Mouse (Mus musculus): Measurements from ENCODE around the gene Ppp1cc. TPM values are rescaled to one million over a fixed set of nuclear protein-coding genes. Genes with fewer than 3 reads are reported as not detected.
"Not testable (repeated sequence)": the region's sequence is repeated elsewhere in the genome, so short reads cannot be mapped to it uniquely, and the experiment has no call there.

Gene Ppp1cc
- total RNA-seq, 2 experiments from 2014 or later = 102 to 170 TPM

DNA sequence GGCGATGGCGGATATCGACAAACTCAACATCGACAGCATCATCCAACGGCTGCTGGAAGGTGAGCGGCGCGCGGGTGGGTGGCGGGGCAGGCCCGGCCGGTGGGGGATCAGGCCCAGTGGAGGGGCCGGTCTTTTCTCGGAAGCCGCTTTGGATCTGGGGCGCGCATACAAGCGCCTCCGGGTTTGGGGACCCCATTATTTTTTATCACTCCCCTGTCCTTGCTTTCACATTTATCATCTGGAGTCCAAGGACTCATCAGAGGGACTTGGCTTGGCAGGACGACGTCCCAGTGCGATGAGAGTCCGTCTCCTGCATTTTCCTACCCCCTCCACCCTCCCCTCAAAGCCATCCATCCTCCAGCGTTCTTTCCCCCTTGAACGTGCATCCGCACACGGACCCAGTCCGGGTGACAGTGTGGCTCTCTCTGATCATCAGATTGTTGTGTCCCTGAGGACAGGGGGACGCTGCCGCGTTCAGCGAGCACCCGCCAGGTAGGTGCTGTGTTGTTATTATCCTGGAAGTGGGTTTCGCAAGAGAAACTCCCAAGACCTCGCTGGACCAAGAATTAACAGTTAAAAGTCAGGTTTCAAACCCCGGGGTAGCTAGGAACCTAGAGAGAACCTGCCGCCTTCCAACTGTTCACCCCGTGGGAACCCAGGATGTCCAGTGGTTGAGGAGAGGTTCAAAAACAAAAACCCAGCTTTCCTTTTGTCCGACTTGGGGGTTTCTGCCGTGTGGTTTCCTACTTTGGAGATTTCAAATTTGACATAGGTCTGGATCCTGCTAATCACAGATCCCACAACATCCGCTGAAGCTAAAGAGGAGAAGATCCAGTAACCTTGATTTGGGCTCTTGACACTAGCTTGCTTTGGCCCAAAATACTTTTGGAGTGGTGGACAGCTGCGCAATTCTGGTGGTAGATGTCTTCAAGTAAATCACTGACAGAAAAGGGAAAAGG, 758 bp downstream of the Ppp1cc start:
- ATAC-seq (replicated peaks; ENCODE audit: low FRiP score, poor library complexity, severe bottlenecking) = peak; percentile 41

DNA sequence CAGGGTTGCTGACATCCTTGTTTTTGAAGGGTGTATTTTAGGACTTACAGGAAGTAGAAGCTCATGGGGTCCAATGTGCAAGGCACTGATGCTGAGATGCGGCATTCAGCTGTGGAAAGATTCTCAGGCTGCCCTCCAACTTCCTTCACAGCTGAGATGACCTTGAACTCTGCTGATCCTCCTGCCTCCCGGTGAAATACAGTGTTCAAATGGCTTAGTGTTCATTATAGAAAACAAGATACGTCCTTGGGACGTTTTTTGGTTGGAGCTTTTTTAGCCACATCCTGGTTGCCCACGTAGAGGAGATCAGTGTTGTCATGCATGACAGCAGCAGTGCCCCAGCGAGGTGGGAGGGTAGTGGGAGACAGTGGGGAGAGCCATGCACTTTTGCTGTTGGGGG, 5.1 kb downstream of the Ppp1cc start:
- no peak for ATAC-seq (replicated peaks; ENCODE audit: low FRiP score, poor library complexity, severe bottlenecking)

DNA sequence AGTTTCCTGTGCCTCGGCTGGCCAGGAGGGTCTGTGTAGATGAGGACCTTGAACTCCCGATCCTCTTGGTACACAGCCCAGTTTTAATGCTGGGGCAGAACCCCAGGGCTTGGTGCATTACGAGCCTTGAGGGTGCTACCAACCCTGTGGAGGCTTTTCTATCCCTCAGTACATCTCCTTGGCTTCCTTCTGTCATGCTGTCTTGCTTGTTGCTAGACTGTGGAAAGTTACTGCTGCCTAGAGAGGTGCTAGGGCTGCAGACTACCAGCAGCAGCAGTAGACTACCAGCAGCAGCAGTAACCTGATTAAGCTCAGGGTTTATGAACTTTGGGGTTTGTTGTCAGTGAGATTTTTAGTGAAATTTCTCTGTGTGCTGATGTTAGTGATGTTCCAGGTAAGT, 5.9 kb downstream of the Ppp1cc start:
- no peak for ATAC-seq (replicated peaks; ENCODE audit: low FRiP score, poor library complexity, severe bottlenecking)

DNA sequence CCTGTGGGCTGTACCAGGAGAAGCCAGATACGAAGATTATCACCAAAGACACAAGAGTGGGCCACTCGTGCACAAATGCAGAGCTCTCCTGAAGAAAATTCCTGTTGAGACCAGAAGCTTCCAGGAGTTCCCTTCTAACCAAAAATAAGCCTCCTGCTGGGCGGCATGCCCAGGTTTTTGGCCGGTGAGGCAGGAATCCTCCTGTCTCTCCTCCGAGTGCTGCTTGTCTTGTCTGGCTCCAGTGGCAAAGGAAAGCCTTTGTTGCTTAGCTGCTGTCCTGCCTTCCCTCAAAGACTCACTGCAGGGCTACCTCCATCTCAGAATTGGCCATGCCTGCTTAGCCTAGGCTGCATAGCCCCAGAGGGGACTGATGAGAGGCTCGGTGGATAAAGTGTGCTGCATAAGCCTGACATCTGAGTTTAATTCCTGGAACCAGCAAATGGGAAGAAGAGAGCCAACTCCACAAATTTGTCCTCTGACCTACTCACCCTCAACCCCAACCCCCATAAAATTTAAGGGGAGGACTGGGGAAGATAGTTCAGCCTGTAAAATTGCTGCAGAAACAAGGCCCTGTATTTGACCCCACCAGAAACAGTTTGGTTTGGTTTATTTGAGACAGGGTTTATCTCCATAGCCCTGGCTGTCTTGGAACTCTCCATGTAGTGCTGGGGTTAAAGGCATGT, 7.3 kb downstream of the Ppp1cc start:
- no peak for ATAC-seq (replicated peaks; ENCODE audit: low FRiP score, poor library complexity, severe bottlenecking)

DNA sequence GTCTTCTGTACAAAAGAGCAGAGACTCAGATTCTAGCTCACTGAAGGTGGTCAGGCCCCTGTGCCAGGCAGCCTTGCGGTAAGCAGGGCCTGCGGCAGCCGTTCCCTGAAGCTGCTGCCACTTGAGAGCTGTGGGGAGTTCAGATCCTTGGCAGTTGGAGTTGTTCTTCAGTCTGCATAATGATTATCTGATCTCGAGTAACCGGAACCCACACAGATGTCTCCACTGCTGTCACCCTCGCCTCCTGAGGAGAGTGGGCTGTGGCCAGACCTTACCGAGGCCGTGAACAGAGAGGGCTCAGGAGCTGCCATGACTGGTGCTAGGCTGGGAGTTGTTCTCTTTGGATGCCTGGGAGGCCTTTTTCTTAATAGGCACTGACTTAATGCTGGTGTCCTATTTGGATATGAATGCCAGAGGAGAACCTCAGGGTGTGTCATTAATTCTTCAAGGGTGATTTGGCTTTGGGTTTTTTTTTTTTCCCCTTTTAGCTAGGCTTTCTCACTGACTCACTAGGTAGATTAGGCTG, 8.6 kb downstream of the Ppp1cc start:
- no peak for ATAC-seq (replicated peaks; ENCODE audit: low FRiP score, poor library complexity, severe bottlenecking)

DNA sequence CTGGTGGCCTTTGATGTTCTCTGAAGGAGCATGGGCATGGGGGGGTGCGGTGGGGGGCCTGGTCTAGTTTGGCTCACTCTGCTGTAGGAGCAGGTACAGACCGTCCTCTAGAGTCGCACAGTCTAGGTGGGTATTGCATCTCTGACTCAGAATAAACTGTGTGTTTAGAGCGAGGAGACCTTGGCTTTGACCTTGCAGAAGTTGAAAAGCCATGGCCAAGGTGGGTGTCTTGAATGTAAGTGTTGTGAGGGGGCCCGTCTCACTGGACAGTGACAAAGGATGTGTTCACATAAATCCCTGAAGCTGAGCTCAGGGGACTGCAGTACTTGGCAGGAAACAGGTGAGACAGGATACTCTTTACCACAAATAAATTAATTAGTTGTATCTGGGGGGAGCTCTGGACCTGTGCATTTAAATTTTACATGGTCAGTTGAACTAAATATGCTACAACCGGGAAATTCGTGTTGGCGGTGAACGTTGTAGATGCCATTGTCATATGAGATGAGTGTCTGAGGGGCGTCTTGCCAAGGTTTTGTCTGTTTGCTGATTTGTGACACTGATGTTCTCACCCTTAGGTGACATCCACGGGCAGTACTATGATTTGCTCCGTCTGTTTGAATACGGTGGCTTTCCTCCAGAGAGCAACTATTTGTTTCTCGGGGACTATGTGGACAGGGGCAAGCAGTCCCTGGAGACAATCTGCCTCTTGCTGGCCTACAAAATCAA, 10.4 kb downstream of the Ppp1cc start:
- ATAC-seq (replicated peaks; ENCODE audit: low FRiP score, poor library complexity, severe bottlenecking) = no peak

DNA sequence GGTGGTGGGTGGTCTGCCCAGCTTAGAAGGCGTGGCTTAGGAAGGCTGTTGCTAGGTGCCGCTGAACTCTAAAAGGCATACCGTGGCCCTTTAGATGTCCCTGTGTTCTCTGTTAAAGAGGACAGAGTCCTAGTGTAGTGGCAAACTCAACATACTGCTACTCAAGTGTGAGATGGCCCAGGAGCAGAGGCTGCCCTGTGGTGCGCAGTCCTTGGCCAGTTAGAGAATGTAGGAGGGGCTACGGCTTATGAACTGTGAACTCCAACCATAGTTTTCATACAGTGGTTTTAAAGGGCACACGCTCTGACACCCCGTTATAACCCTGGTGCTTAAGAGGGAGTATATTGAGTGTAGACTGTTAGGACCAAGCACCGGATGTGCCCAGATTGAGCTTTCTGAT, 13.0 kb downstream of the Ppp1cc start:
- ATAC-seq (replicated peaks; ENCODE audit: low FRiP score, poor library complexity, severe bottlenecking) = no peak

DNA sequence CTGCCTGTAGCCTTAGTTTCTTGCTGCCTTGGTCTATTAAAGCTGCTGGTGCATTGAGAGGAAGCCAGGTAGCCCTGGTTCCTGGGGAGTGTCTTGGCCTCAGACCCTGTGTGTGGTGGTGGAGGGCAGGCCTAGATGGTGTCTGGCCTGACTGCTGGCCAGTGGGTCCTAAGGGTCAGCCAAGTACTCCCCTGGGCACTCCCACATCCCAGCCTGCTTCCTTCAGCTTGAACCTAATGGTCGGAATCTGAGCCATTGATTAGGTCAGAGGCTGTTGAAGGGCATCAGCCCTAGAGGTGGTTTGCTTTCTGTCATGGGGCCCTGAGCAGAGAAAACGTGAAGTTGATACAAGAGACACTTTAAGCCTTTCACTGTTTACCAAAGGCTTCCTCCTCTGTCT, 17.3 kb downstream of the Ppp1cc start:
- ATAC-seq (replicated peaks; ENCODE audit: low FRiP score, poor library complexity, severe bottlenecking) = no peak

DNA sequence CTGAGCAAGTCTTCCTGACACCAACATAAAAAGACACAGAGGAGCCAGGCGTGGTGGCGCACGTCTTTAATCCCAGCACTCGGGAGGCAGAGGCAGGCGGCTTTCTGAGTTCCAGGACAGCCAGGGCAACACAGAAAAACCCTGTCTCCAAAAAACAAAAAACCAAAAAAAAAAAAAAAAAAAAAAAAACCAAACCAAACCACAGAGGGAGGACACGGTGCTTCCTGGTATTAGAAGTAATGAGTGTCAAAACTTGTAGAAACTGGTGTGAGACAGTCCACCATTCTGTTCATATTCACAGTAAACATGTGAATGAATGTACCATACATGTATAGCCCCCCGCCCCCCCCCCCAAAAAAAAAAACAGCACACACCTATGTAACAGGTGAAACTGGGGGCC, 17.9 kb downstream of the Ppp1cc start:
- no peak for ATAC-seq (replicated peaks; ENCODE audit: low FRiP score, poor library complexity, severe bottlenecking)

DNA sequence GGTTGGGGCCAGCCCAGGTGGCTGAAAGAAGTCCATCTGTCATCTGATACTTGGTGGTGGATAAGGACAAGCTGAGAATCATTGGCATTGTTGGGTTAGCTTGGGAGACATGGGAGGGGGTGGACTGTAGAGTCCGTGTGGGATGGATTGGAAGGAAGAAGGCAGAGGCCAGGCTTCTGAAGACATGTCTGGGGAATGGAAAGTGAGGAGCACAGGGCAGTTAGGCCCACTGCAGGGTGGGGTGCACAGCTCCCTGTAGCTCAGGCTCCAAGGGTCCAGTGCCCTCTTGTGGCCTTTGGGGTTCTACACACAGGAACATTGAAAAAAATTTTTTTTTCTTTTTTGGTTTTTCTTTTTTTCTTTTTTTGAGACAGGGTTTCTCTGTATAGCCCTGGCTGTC, 18.3 kb downstream of the Ppp1cc start:
- peak; percentile 73; the same call in 1 of the 2 replicates for ATAC-seq (replicated peaks; ENCODE audit: low FRiP score, poor library complexity, severe bottlenecking)

DNA sequence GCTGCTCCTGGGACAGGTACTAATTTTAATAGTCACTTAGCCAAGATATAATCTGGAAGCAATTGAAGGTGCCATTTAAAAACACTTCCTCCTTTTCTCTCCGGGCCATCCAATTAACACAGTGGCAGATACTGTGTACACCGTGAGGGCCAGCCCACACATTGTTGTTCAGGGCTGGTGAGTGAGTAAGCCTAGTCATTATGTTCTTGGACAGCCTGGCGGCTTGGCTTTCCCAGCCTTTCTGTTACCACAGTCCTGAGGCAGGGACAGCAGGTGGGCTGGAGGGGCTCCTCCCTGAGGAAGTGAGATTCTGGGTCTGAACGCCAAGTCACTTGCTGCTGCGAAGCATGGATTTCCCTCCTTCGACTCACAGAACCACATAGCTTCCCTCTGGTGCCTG, 21.6 kb downstream of the Ppp1cc start:
- no peak for ATAC-seq (replicated peaks; ENCODE audit: low FRiP score, poor library complexity, severe bottlenecking)

DNA sequence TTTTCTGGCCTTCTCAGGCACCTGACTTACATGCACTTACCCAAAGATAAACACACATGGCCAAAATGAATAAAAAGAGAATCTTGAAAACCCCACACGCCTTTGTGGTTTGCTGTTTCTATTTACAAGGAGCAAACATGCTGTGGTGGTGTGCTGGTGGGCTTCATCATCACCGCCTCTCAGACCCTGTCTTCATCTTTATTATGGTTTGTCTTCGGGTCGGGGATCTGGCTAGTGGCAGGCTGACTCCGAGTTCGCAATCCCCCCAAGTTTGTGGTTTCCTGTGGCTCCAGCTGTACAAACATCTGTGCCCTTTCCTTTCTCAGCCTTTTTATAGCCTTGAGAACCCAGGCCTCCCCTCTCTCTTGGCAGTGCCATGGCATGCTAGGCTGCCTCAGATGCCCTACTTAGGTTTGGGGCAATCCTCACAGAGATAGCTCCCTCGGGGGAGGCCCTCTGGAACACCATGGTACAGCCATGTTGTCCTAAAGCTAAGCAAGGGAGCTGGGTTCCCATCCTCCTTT, 26.3 kb downstream of the Ppp1cc start:
- ATAC-seq (replicated peaks; ENCODE audit: low FRiP score, poor library complexity, severe bottlenecking) = no peak

DNA sequence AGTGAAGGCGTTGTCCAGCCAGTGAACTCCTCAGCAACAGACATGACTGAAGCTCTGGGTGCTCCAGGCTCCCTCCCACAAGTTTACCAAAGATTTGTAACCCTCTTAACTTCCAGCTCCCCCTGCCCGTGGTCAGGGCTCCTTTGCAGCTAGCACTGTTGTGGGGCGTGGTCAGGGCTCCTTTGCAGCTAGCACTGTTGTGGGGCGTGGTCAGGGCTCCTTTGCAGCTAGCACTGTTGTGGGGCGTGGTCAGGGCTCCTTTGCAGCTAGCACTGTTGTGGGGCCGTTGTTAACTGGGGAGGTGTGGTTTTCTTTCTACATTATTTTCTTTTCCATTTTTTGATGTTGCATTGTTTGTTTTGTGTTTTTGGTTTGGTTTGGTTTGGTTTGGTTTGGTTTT, 26.8 kb downstream of the Ppp1cc start:
- ATAC-seq (replicated peaks; ENCODE audit: low FRiP score, poor library complexity, severe bottlenecking) = not testable (repeated sequence)

DNA sequence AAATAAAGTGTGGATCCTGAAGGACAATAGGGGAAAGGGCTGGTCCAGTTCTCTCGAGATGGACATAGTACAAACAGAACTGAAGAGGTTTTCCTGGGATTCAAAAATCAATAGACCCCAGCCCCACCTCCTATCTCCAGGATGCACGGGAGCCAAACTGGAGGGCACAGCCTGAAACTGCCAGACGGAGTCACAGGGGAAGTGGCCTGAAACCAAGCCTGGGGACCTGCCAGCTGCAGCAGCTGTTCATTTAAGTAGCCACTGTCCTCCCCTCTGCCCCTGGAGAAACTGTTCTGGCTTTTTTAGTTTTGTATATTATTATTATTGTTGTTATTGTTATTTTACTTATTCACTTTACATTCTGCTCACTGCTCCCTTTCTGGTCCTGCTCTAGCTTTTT, 31.0 kb downstream of the Ppp1cc start:
- no peak for ATAC-seq (replicated peaks; ENCODE audit: low FRiP score, poor library complexity, severe bottlenecking)

DNA sequence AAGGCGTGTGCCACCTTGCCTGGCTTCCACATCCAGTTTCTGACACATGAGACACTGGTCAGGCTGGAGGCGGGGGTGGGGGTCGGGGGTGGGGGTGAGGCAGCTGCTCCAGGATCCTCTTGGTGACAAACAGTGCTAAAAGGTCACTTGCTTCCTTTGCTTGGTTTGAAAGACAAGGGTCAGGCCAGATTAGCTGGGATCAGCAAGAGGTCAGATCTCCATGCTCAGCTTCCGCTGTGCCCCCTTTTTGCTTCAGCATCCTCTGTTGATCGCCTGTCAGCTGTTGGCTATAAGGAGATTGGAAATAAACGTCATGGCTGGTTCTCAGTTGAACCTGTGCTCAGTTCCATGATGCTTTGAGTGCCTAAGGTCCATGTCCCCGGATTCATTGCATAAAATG, 32.4 kb downstream of the Ppp1cc start:
- ATAC-seq (replicated peaks; ENCODE audit: low FRiP score, poor library complexity, severe bottlenecking) = no peak

DNA sequence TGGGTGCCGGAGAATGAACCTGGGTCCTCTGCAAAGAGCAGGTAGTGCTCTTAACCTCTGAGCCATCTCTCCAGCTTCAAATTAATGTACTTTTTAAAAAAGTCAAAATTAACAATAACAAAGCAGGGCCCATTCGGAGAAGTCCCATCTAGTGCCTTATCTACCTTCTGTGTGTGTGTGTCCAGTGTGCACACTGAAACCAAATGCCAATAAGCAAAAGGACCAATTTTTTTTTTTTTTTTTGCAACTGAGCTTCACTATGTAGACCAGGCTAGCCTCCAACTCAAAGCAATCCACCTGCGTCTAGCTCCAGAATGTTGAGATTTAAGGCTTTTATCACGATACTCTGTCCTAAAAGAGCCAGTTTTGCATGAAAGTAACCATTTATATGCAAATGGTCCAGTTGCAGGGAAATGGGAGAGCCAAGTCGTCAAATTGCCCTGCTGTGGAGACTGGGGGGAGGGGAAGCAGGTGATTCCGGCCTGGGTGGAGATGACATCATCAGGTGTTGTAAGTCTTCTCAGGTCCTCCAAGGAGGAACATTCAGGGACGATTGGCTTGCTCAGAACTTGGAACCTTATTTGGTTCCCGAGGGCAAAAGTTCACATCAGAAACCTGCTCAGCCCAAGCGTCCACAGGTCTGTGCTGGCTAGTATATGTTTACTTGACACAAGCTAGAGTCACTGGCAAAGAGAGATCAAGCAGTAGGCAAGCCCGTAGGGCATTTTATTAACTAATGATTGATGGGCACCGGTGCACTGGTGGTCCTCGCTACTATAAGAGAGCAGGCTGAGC, 33.4 kb downstream of the Ppp1cc start:
- no peak for ATAC-seq (replicated peaks; ENCODE audit: low FRiP score, poor library complexity, severe bottlenecking)

DNA sequence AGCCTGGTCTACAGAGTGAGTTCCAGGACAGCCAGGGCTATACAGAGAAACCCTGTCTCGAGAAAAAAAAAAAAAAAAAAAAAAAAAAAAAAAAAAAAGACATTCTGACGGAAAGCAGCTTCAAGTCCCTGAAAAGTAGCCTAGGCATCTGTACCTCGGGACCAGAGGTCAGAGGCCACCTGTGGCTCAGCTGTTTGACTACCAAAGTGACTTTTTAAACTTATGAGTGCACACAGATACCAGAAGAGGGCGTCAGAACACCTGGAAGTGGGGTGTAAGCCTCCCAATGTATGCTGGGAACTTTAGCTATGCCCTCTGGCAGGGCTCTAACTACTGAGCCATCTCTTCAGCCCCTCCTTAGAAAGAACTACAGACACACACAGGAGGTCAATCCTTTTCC, 34.3 kb downstream of the Ppp1cc start:
- ATAC-seq (replicated peaks; ENCODE audit: low FRiP score, poor library complexity, severe bottlenecking) = no peak

DNA sequence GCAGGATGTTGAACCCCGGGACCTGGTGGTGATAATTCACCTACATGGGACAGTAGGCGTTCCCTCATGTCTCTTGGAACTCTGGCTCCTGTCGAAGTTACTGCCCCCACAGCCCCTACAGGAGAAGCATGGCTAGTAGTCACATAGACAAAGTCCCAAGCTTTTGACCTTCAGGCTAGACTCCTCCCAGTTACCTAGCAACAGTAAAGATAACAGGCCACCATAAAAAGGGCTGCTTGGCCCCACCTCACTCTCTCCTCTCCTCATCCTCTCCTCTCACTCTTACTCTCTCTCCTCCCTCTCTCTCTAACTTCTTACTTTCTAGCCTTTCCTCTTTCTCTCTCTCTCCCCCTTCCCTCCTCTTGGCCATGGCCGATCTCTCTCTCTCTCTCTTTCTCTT, 42.8 kb downstream of the Ppp1cc start:
- no peak for ATAC-seq (replicated peaks; ENCODE audit: low FRiP score, poor library complexity, severe bottlenecking)

DNA sequence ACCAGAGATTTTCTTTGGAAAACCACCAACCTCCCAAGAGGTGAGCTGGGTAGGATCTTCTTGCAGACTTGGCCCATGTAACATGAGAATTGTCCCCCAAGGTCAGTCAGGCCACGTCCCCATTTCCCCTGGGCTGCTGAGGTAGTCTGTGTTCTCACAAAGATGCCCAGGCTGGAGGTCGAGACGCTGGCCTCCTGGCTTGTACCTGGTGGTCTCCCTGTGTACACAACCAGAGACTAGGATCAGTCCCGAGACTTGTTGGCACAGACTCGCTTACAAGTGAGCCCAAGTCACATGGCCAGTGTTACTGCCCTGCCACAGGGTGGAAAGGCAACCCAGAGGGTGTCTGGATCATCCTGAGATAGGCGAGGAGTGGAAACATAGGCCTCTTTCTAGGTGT, 43.8 kb downstream of the Ppp1cc start:
- no peak for ATAC-seq (replicated peaks; ENCODE audit: low FRiP score, poor library complexity, severe bottlenecking)
